Mouse (Mus musculus) megakaryocyte, embryonic 14.5 days (primary cell): ENCODE measurements around the gene Ints1.

ENCODE experiments used
- FLI1 ChIP-seq: IDR thresholded peaks from 2 replicates; pipeline ENCODE4 v1.6.1; 2012; ENCODE audit warnings: low read length, inconsistent platforms, mixed read lengths
- GATA1 ChIP-seq: IDR thresholded peaks from 3 replicates; pipeline ENCODE4 v1.6.1; 2012; ENCODE audit warnings: mixed read lengths, low read length, inconsistent platforms, borderline replicate concordance

GRCm38 (mm10) chr5:139781406-139781805, 5.9 kb upstream of the Ints1 start:
- TF ChIP-seq GATA1 (no peak), FLI1 (no peak)
